Comparison of ENCODE assay signal across 29 mouse cellular contexts in genomic region chr4:56722346-56722745, GRCm38 (mm10). TPM values are rescaled to one million over a fixed set of nuclear protein-coding genes. Genes with fewer than 3 reads are reported as not detected.
"Had no signal": no experiment of that assay in that cellular context is flagged by ENCODE, and none has a peak within 500 bp of the region (broad histone marks: within the 10 kb centered on the region; RNA-seq: fewer than 3 reads in every experiment).

No protein-coding gene starts in this region.

- ATAC-seq: intestine, embryonic 16.5 days had no signal

- H3K4me3 ChIP-seq: left cerebral cortex, adult 2 months; liver, embryonic 13.5 days had no signal

- H3K4me1 ChIP-seq: liver, embryonic 13.5 days had no signal

- H3K9me3 ChIP-seq: liver, embryonic 13.5 days had no signal

- H3K9ac ChIP-seq: liver, embryonic 13.5 days had no signal

- H3K27me3 ChIP-seq: liver, embryonic 13.5 days had no signal

- DNase-seq: layer of hippocampus, postnatal 36 days; liver, embryonic 13.5 days; lung, adult 2 months; lung, postnatal 14 days; lung, postnatal 4 days; midbrain, embryonic 14.5 days; thymus, postnatal 25 days had no signal

- H3K27ac ChIP-seq: kidney, postnatal 0 days; left cerebral cortex, adult 2 months; liver, embryonic 13.5 days had no signal

- H3K4me2 ChIP-seq: liver, embryonic 13.5 days; midbrain, embryonic 11.5 days had no signal

- H3K36me3 ChIP-seq: liver, embryonic 13.5 days had no signal

RNA-seq across cellular contexts. Expression of gene Gm26657, which starts 17.5 kb away (rescaled TPM):
- total RNA-seq: layer of hippocampus, adult 8-10 months; layer of hippocampus, postnatal 10 days; layer of hippocampus, postnatal 36 days; left cerebral cortex, adult 2 months; left cerebral cortex, postnatal 10 days; left cerebral cortex, postnatal 36 days; liver, adult 2 months; megakaryocyte progenitor cell, adult 5-6 weeks; megakaryocyte-erythroid progenitor cell, adult 5-6 weeks; midbrain, postnatal 0 days had no signal
- polyA plus RNA-seq: intestine, embryonic 16.5 days; kidney, postnatal 0 days; limb, embryonic 11.5 days; limb, embryonic 14.5 days; liver, adult 2 months; liver, embryonic 13.5 days; liver, embryonic 16.5 days; lung, adult 2 months; lung, embryonic 16.5 days; midbrain, embryonic 14.5 days; midbrain, postnatal 0 days; neural tube, embryonic 11.5 days; neural tube, embryonic 14.5 days; small intestine, adult 2 months; spleen, adult 2 months; stomach, embryonic 16.5 days; thymus, postnatal 0 days had no signal

RNA-seq across cellular contexts. Expression of gene Actl7b, which starts 18.9 kb away (rescaled TPM):
- total RNA-seq: left cerebral cortex, adult 2 months; left cerebral cortex, postnatal 10 days; liver, adult 2 months had no signal
- polyA plus RNA-seq: intestine, embryonic 16.5 days; kidney, postnatal 0 days; limb, embryonic 11.5 days; liver, adult 2 months; liver, embryonic 13.5 days; liver, embryonic 16.5 days; lung, embryonic 16.5 days; midbrain, embryonic 11.5 days; midbrain, embryonic 14.5 days; midbrain, postnatal 0 days; neural tube, embryonic 11.5 days; neural tube, embryonic 14.5 days; small intestine, adult 2 months; spleen, adult 2 months; stomach, embryonic 16.5 days; thymus, postnatal 0 days had no signal

RNA-seq across cellular contexts. Expression of gene Actl7a, which starts 20.9 kb away (rescaled TPM):
- total RNA-seq: layer of hippocampus, adult 8-10 months; layer of hippocampus, postnatal 10 days; layer of hippocampus, postnatal 36 days; left cerebral cortex, adult 2 months; left cerebral cortex, postnatal 10 days; left cerebral cortex, postnatal 36 days; liver, adult 2 months; megakaryocyte progenitor cell, adult 5-6 weeks; megakaryocyte-erythroid progenitor cell, adult 5-6 weeks; midbrain, postnatal 0 days had no signal
- polyA plus RNA-seq: intestine, embryonic 16.5 days; kidney, postnatal 0 days; limb, embryonic 11.5 days; limb, embryonic 14.5 days; liver, adult 2 months; liver, embryonic 13.5 days; liver, embryonic 16.5 days; lung, adult 2 months; lung, embryonic 16.5 days; midbrain, embryonic 14.5 days; midbrain, postnatal 0 days; neural tube, embryonic 11.5 days; neural tube, embryonic 14.5 days; small intestine, adult 2 months; spleen, adult 2 months; stomach, embryonic 16.5 days; thymus, postnatal 0 days had no signal
